Mouse (Mus musculus): ENCODE results near the gene Suv39h2. TPM values are rescaled to one million over a fixed set of nuclear protein-coding genes. Genes with fewer than 3 reads are reported as not detected.

Suv39h2 gene
- 8.1 and 11.4 TPM in 2 replicates for polyA plus RNA-seq (2012; rRNA removed)

GRCm38 (mm10) chr2:3474861-3475283 is at the start of gene Suv39h2:
TSS of gene Suv39h2 (minus strand) at chr2:3475031.
- peak; percentile 98 for DNase-seq (ENCODE audit: low read depth)
- TF ChIP-seq CTCF (IDR thresholded peaks at IDR 0.05; ENCODE audit: borderline replicate concordance, extremely low read depth, insufficient read depth, insufficient read length) (no peak), POLR2A (IDR thresholded peaks at IDR 0.05; ENCODE audit: borderline replicate concordance, extremely low read depth, insufficient read depth, insufficient read length, poor library complexity, severe bottlenecking) (peak; percentile 77; the same call in 1 of the 2 replicates)

GRCm38 (mm10) chr2:3522558-3522957 is 47.7 kb upstream of the Suv39h2 start:
- DNase-seq (ENCODE audit: low read depth): no peak
- TF ChIP-seq CTCF (IDR thresholded peaks at IDR 0.05; ENCODE audit: borderline replicate concordance, extremely low read depth, insufficient read depth, insufficient read length) (no peak), POLR2A (IDR thresholded peaks at IDR 0.05; ENCODE audit: borderline replicate concordance, extremely low read depth, insufficient read depth, insufficient read length, poor library complexity, severe bottlenecking) (no peak)

- TF ChIP-seq CTCF (IDR thresholded peaks at IDR 0.05; ENCODE audit: borderline replicate concordance, extremely low read depth, insufficient read depth, insufficient read length): no peak
- peak; percentile 59; the same call in 1 of the 2 replicates for TF ChIP-seq POLR2A (IDR thresholded peaks at IDR 0.05; ENCODE audit: borderline replicate concordance, extremely low read depth, insufficient read depth, insufficient read length, poor library complexity, severe bottlenecking)
- DNase-seq (ENCODE audit: low read depth): peak; percentile 100
These were observed 38.0 kb upstream of the Suv39h2 start, which contains the start of the genes Gm45902, Hspa14 and Cdnf for GRCm38 (mm10) chr2:3512552-3513454. TSS of gene Gm45902 (minus strand) at chr2:3512790. TSS of gene Hspa14 (minus strand) at chr2:3512814. TSS of gene Cdnf (plus strand) at chr2:3513030.

GRCm38 (mm10) chr2:3512076-3512475 is 37.2 kb upstream of the Suv39h2 start:
- no peak for TF ChIP-seq POLR2A (IDR thresholded peaks at IDR 0.05; ENCODE audit: borderline replicate concordance, extremely low read depth, insufficient read depth, insufficient read length, poor library complexity, severe bottlenecking)
- TF ChIP-seq CTCF (IDR thresholded peaks at IDR 0.05; ENCODE audit: borderline replicate concordance, extremely low read depth, insufficient read depth, insufficient read length): no peak
- no peak for DNase-seq (ENCODE audit: low read depth)

- no peak for DNase-seq (ENCODE audit: low read depth)
- TF ChIP-seq CTCF (IDR thresholded peaks at IDR 0.05; ENCODE audit: borderline replicate concordance, extremely low read depth, insufficient read depth, insufficient read length) (no peak), POLR2A (IDR thresholded peaks at IDR 0.05; ENCODE audit: borderline replicate concordance, extremely low read depth, insufficient read depth, insufficient read length, poor library complexity, severe bottlenecking) (no peak)
These were observed 26.1 kb upstream of the Suv39h2 start for GRCm38 (mm10) chr2:3500886-3501285.

- DNase-seq (ENCODE audit: low read depth): no peak
These were observed 24.7 kb upstream of the Suv39h2 start for GRCm38 (mm10) chr2:3499543-3499942.

GRCm38 (mm10) chr2:3493833-3494409 is 19.1 kb upstream of the Suv39h2 start:
- no peak for DNase-seq (ENCODE audit: low read depth)
- TF ChIP-seq CTCF (IDR thresholded peaks at IDR 0.05; ENCODE audit: borderline replicate concordance, extremely low read depth, insufficient read depth, insufficient read length) (no peak), POLR2A (IDR thresholded peaks at IDR 0.05; ENCODE audit: borderline replicate concordance, extremely low read depth, insufficient read depth, insufficient read length, poor library complexity, severe bottlenecking) (no peak)

More at GRCm38 (mm10) chr2:3499543-3499942, 24.7 kb upstream of the Suv39h2 start:
- TF ChIP-seq POLR2A (IDR thresholded peaks at IDR 0.05; ENCODE audit: borderline replicate concordance, extremely low read depth, insufficient read depth, insufficient read length, poor library complexity, severe bottlenecking) (no peak), CTCF (IDR thresholded peaks at IDR 0.05; ENCODE audit: borderline replicate concordance, extremely low read depth, insufficient read depth, insufficient read length) (no peak)

- no peak for DNase-seq (ENCODE audit: low read depth)
- TF ChIP-seq POLR2A (IDR thresholded peaks at IDR 0.05; ENCODE audit: borderline replicate concordance, extremely low read depth, insufficient read depth, insufficient read length, poor library complexity, severe bottlenecking): no peak
- TF ChIP-seq CTCF (IDR thresholded peaks at IDR 0.05; ENCODE audit: borderline replicate concordance, extremely low read depth, insufficient read depth, insufficient read length): no peak
These were observed 15.0 kb upstream of the Suv39h2 start for GRCm38 (mm10) chr2:3489816-3490215.

GRCm38 (mm10) chr2:3480239-3480638 is 5.4 kb upstream of the Suv39h2 start:
- TF ChIP-seq POLR2A (IDR thresholded peaks at IDR 0.05; ENCODE audit: borderline replicate concordance, extremely low read depth, insufficient read depth, insufficient read length, poor library complexity, severe bottlenecking) (no peak), CTCF (IDR thresholded peaks at IDR 0.05; ENCODE audit: borderline replicate concordance, extremely low read depth, insufficient read depth, insufficient read length) (no peak)
- DNase-seq (ENCODE audit: low read depth): no peak

GRCm38 (mm10) chr2:3475746-3476251 is 968 bp upstream of the Suv39h2 start:
- DNase-seq (ENCODE audit: low read depth): no peak
- no peak for TF ChIP-seq CTCF (IDR thresholded peaks at IDR 0.05; ENCODE audit: borderline replicate concordance, extremely low read depth, insufficient read depth, insufficient read length)
- TF ChIP-seq POLR2A (IDR thresholded peaks at IDR 0.05; ENCODE audit: borderline replicate concordance, extremely low read depth, insufficient read depth, insufficient read length, poor library complexity, severe bottlenecking): no peak

GRCm38 (mm10) chr2:3474361-3474805 is 448 bp downstream of the Suv39h2 start:
- TF ChIP-seq POLR2A (IDR thresholded peaks at IDR 0.05; ENCODE audit: borderline replicate concordance, extremely low read depth, insufficient read depth, insufficient read length, poor library complexity, severe bottlenecking) (no peak), CTCF (IDR thresholded peaks at IDR 0.05; ENCODE audit: borderline replicate concordance, extremely low read depth, insufficient read depth, insufficient read length) (no peak)
- peak; percentile 91 for DNase-seq (ENCODE audit: low read depth)
